Comparison of ENCODE assay signal across 23 mouse cellular contexts in genomic region chr10:42139749-42140148, GRCm38 (mm10).
DNase-seq lines count a peak whose midpoint lies in the region; ATAC-seq and TF ChIP-seq lines count a peak whose summit lies in the region.
"Had no signal": no experiment of that assay in that cellular context is flagged by ENCODE, and none has a peak within 500 bp of the region (broad histone marks: within the 10 kb centered on the region; RNA-seq: fewer than 3 reads in every experiment).

No protein-coding gene starts in this region.

- no peak for TF ChIP-seq POLR2A in liver, adult 2 months (IDR thresholded peaks at IDR 0.05; ENCODE audit: extremely low read depth, insufficient read depth, low read length)

- WGBS in liver, adult 2 months: 65% methylated on average over 1 of the region's 1 CpGs
- WGBS in liver, embryonic 11.5 days: 78% methylated on average over 1 of the region's 1 CpGs
- WGBS in lung, postnatal 0 days: 35% methylated on average over 1 of the region's 1 CpGs

- TF ChIP-seq EP300 in lung, postnatal 0 days (IDR thresholded peaks at IDR 0.05): peak; percentile 97

- no peak for TF ChIP-seq CTCF in liver, adult 2 months (IDR thresholded peaks at IDR 0.05; ENCODE audit: low read depth, low read length)
- no peak for TF ChIP-seq CTCF in lung, postnatal 0 days (IDR thresholded peaks at IDR 0.05)

- peak; percentile 5 for DNase-seq in liver, adult 2 months (ENCODE audit: extremely low read depth, low read depth, low spot score)
- no peak for DNase-seq in liver, embryonic 11.5 days (ENCODE audit: low spot score)
- DNase-seq in lung, postnatal 0 days (ENCODE audit: low spot score): peak; percentile 81
- DNase-seq in lung, postnatal 10 days: no peak
- peak; percentile 46 for DNase-seq in lung, postnatal 36 days
- no peak for DNase-seq in left cerebral cortex, postnatal 4 days
- DNase-seq: adrenal gland, postnatal 10 days; adrenal gland, postnatal 36 days; cerebellum, adult 18-20 months; cerebellum, adult 9-10 months; cerebellum, postnatal 14 days; gastrocnemius, postnatal 10 days; gastrocnemius, postnatal 36 days; heart, adult 2 months; heart, postnatal 14 days; heart, postnatal 4 days had no signal

- ATAC-seq in liver, embryonic 11.5 days (replicated peaks; ENCODE audit: low FRiP score): no peak
- ATAC-seq in lung, postnatal 0 days: peak; percentile 61
- ATAC-seq: forebrain, embryonic 13.5 days; forebrain, embryonic 16.5 days; Patski had no signal

- no peaks in the 10 kb centered on the region for H3K9me3 ChIP-seq in liver, embryonic 11.5 days (ENCODE audit: control insufficient read depth, low read length)
- H3K9me3 ChIP-seq in lung, postnatal 0 days (ENCODE audit: low read length): no peaks in the 10 kb centered on the region
- H3K9me3 ChIP-seq: forebrain, embryonic 10.5 days; forebrain, embryonic 13.5 days; heart, embryonic 10.5 days had no signal

- no peaks in the 10 kb centered on the region for H3K27me3 ChIP-seq in liver, adult 2 months (ENCODE audit: control insufficient read depth, insufficient read depth, low read length)
- H3K27me3 ChIP-seq in liver, embryonic 11.5 days (replicated peaks; ENCODE audit: control insufficient read depth, insufficient read depth, low read length): no peaks in the 10 kb centered on the region
- H3K27me3 ChIP-seq in lung, postnatal 0 days (replicated peaks; ENCODE audit: insufficient read depth, low read length): no peaks in the 10 kb centered on the region
- H3K27me3 ChIP-seq: forebrain, embryonic 13.5 days; heart, embryonic 13.5 days; Patski had no signal

- H3K4me1 ChIP-seq in liver, adult 2 months (ENCODE audit: control insufficient read depth, insufficient read depth, low read length): no peaks in the 10 kb centered on the region
- no peaks in the 10 kb centered on the region for H3K4me1 ChIP-seq in liver, embryonic 11.5 days (replicated peaks; ENCODE audit: control insufficient read depth, insufficient read depth, low read length)
- no peaks in the 10 kb centered on the region; the same call in 1 of the 2 replicates for H3K4me1 ChIP-seq in lung, postnatal 0 days (ENCODE audit: insufficient read depth, low read depth, low read length)
- H3K4me1 ChIP-seq: forebrain, embryonic 13.5 days had no signal

- no peak overlapping the region for H3K4me2 ChIP-seq in liver, embryonic 11.5 days
- H3K4me2 ChIP-seq in lung, postnatal 0 days (replicated peaks; ENCODE audit: low read depth, low read length): no peak overlapping the region
- H3K4me2 ChIP-seq: forebrain, embryonic 13.5 days; heart, embryonic 13.5 days; hindbrain, embryonic 14.5 days had no signal

- H3K27ac ChIP-seq in liver, adult 2 months (replicated peaks; ENCODE audit: insufficient read depth, low read depth, low read length): no peak overlapping the region
- H3K27ac ChIP-seq in liver, embryonic 11.5 days (ENCODE audit: low read depth, low read length): no peak overlapping the region
- no peak overlapping the region for H3K27ac ChIP-seq in lung, postnatal 0 days (ENCODE audit: low read length)
- H3K27ac ChIP-seq: forebrain, embryonic 10.5 days; forebrain, embryonic 13.5 days; heart, adult 2 months; heart, embryonic 10.5 days; heart, embryonic 13.5 days; hindbrain, embryonic 14.5 days had no signal

- intact Hi-C loops in left cerebral cortex, postnatal 4 days (cut with DNase I): no loop called here

- no peaks in the 10 kb centered on the region for H3K36me3 ChIP-seq in liver, adult 2 months (ENCODE audit: control insufficient read depth, insufficient read depth, low read length)
- H3K36me3 ChIP-seq in liver, embryonic 11.5 days (ENCODE audit: control insufficient read depth, insufficient read depth, low read length): no peaks in the 10 kb centered on the region
- H3K36me3 ChIP-seq in lung, postnatal 0 days (ENCODE audit: insufficient read depth, low read length): no peaks in the 10 kb centered on the region
- H3K36me3 ChIP-seq: forebrain, embryonic 10.5 days; heart, embryonic 10.5 days; heart, embryonic 13.5 days had no signal

- H3K79me2 ChIP-seq in liver, adult 2 months (ENCODE audit: control insufficient read depth, insufficient read depth, low read length): no peaks in the 10 kb centered on the region

- no peak overlapping the region for H3K4me3 ChIP-seq in liver, adult 2 months (ENCODE audit: insufficient read depth, low read depth, low read length)
- H3K4me3 ChIP-seq in liver, embryonic 11.5 days (ENCODE audit: low read depth, low read length): no peak overlapping the region
- no peak overlapping the region for H3K4me3 ChIP-seq in lung, postnatal 0 days (ENCODE audit: low read depth, low read length)
- H3K4me3 ChIP-seq: forebrain, embryonic 10.5 days; forebrain, embryonic 13.5 days; heart, adult 2 months; heart, embryonic 10.5 days; heart, embryonic 13.5 days had no signal

- H3K9ac ChIP-seq in liver, adult 2 months (ENCODE audit: low read depth, low read length): no peak overlapping the region
- no peak overlapping the region for H3K9ac ChIP-seq in liver, embryonic 11.5 days (ENCODE audit: low read depth, low read length)
- no peak overlapping the region for H3K9ac ChIP-seq in lung, postnatal 0 days (replicated peaks; ENCODE audit: low read depth)
- H3K9ac ChIP-seq: forebrain, embryonic 13.5 days; heart, embryonic 13.5 days; hindbrain, embryonic 14.5 days had no signal

Comparison
In these comparisons a context has a peak if more than half of its experiments do, and no peak if none do; other contexts are left out.
1. DNase-seq: peak in liver, adult 2 months (single experiment), lung, postnatal 0 days (single experiment) and lung, postnatal 36 days (single experiment); none in liver, embryonic 11.5 days (single experiment), lung, postnatal 10 days (single experiment) and left cerebral cortex, postnatal 4 days (single experiment).